Mouse (Mus musculus) stomach, embryonic 16.5 days (tissue): ENCODE data around the gene Sh3glb1. TPM values are rescaled to one million over a fixed set of nuclear protein-coding genes. Genes with fewer than 3 reads are reported as not detected.
"Not testable (repeated sequence)": the region's sequence is repeated elsewhere in the genome, so short reads cannot be mapped to it uniquely, and the experiment has no call there.

ENCODE experiments used
- ATAC-seq: fragments of 200-750 bp; cut with Nextera tagmentation; 2 replicates; pipeline ENCODE4 v1.8.0; 2017; ENCODE audit warnings: moderate number of reproducible peaks, moderate TSS enrichment; ENCODE audit not compliant: insufficient read depth, low FRiP score
- H3K27ac ChIP-seq: fragments of 300-500 bp; sonication (generic); 2 replicates; pipeline ENCODE4 v1.5.1; 2014; ENCODE audit warnings: low read length
- H3K27me3 ChIP-seq: fragments of 300-500 bp; sonication (generic); 2 replicates; pipeline ENCODE4 v1.6.1; 2014; ENCODE audit warnings: low read length, control low read depth, mixed read lengths; ENCODE audit not compliant: control insufficient read depth, insufficient read depth
- H3K36me3 ChIP-seq: fragments of 300-500 bp; sonication (generic); 2 replicates; pipeline ENCODE4 v1.6.1; 2014; ENCODE audit warnings: low read length; ENCODE audit not compliant: control insufficient read depth, insufficient read depth
- H3K4me1 ChIP-seq: fragments of 300-500 bp; sonication (generic); 2 replicates; pipeline ENCODE4 v1.6.1; 2014; ENCODE audit warnings: low read length, control low read depth, mixed read lengths; ENCODE audit not compliant: control insufficient read depth, insufficient read depth
- H3K4me2 ChIP-seq: fragments of 300-500 bp; sonication (generic); 2 replicates; pipeline ENCODE4 v1.6.1; 2014; ENCODE audit warnings: low read depth, low read length, mixed read lengths
- H3K4me3 ChIP-seq: fragments of 300-500 bp; sonication (generic); replicated peaks from 2 replicates; pipeline ENCODE4 v1.5.1; 2014; ENCODE audit warnings: mild to moderate bottlenecking, low read length
- H3K9ac ChIP-seq: fragments of 300-500 bp; sonication (generic); 2 replicates; pipeline ENCODE4 v1.6.1; 2014; ENCODE audit warnings: low read length
- H3K9me3 ChIP-seq: fragments of 300-500 bp; sonication (generic); replicated peaks from 2 replicates; pipeline ENCODE4 v1.6.1; 2016; ENCODE audit warnings: low read length, control low read depth; ENCODE audit not compliant: control insufficient read depth
- WGBS: fragments of 180-500 bp; shearing (Covaris S2); extraction: QIAGEN DNeasy Blood & Tissue Kit; methylation state at CpG from one replicate; pipeline ENCODE4 v1.1.7; 2014; 5-methylcytosine and 5-hydroxymethylcytosine counted together
- polyA plus RNA-seq: library from polyadenylated mRNA; unstranded; fragments of >200 nt; fragmentation: Nextera tagmentation; extraction: Ambion mirVana; gene quantifications from 2 replicates; pipeline ENCODE4 v1.2.1, GENCODE M21; 2015

Sh3glb1 gene
- polyA plus RNA-seq, 1 experiment from 2014 or later: 89.3 TPM

- WGBS: 39% methylated on average over 3 of the region's 3 CpGs
- not testable (repeated sequence) for ATAC-seq, H3K27ac ChIP-seq, H3K36me3 ChIP-seq, H3K9ac ChIP-seq, H3K4me1 ChIP-seq, H3K4me3 ChIP-seq, H3K27me3 ChIP-seq, H3K4me2 ChIP-seq, H3K9me3 ChIP-seq
Observed at GRCm38 (mm10) chr3:144747706-144748105, 27.6 kb upstream of the Sh3glb1 start.

- H3K4me2 ChIP-seq, ATAC-seq, H3K27ac ChIP-seq, H3K9me3 ChIP-seq, H3K9ac ChIP-seq, H3K27me3 ChIP-seq, H3K4me1 ChIP-seq, H3K36me3 ChIP-seq, H3K4me3 ChIP-seq: not testable (repeated sequence)
- 63% methylated on average over 24 of the region's 24 CpGs for WGBS
Observed at GRCm38 (mm10) chr3:144738396-144738795, 18.3 kb upstream of the Sh3glb1 start.

DNA sequence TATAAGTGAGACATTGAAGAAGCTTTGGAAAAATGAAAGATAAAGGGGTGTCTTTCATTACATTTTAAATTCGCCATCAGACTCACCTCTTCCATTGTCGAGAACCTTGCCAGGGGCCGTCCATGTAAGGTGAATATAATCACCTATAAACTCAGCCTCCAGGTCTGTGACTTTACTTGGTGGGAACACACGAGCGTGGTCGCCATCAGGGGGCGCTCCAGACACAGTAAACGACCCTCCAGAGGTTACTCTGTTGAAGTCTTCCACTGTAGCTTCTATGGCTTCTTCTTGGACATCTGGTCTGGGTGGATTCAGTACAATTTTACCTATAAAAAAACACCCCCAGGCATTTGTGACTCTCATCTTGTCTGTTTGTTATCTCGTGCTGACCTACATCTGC lies 16.7 kb upstream of the Sh3glb1 start:
- no peak overlapping the region for H3K9ac ChIP-seq
- ATAC-seq: no peak
- no peaks in the 10 kb centered on the region for H3K9me3 ChIP-seq
- WGBS: 28% methylated on average over 9 of the region's 9 CpGs
- H3K4me1 ChIP-seq: no peaks in the 10 kb centered on the region
- H3K36me3 ChIP-seq: no peaks in the 10 kb centered on the region
- H3K4me3 ChIP-seq: no peak overlapping the region
- H3K4me2 ChIP-seq: no peak overlapping the region
- no peaks in the 10 kb centered on the region for H3K27me3 ChIP-seq
- H3K27ac ChIP-seq: no peak overlapping the region

- Histone ChIP-seq H3K9me3 (no peaks in the 10 kb centered on the region), H3K4me2 (no peak overlapping the region), H3K36me3 (no peaks in the 10 kb centered on the region), H3K4me3 (no peak overlapping the region), H3K9ac (no peak overlapping the region), H3K27me3 (no peaks in the 10 kb centered on the region), H3K4me1 (peaks cover 9% of the 10 kb centered on the region), H3K27ac (no peak overlapping the region)
- no peak for ATAC-seq
- 44% methylated on average over 4 of the region's 4 CpGs for WGBS
Observed at GRCm38 (mm10) chr3:144723455-144723854, 3.3 kb upstream of the Sh3glb1 start.

GRCm38 (mm10) chr3:144722566-144722965 lies 2.4 kb upstream of the Sh3glb1 start:
- not testable (repeated sequence) for H3K4me3 ChIP-seq, H3K27me3 ChIP-seq, H3K9ac ChIP-seq, H3K27ac ChIP-seq, ATAC-seq, H3K36me3 ChIP-seq, H3K9me3 ChIP-seq, H3K4me2 ChIP-seq
- H3K4me1 ChIP-seq: peaks cover 15% of the 10 kb centered on the region
- WGBS: 81% methylated on average over 3 of the region's 3 CpGs

GRCm38 (mm10) chr3:144721860-144722256 lies 1.7 kb upstream of the Sh3glb1 start:
- no peak overlapping the region for H3K4me3 ChIP-seq
- peaks cover 18% of the 10 kb centered on the region for H3K4me1 ChIP-seq
- 82% methylated on average over 9 of the region's 9 CpGs for WGBS
- H3K4me2 ChIP-seq: no peak overlapping the region
- ATAC-seq: no peak
- no peaks in the 10 kb centered on the region for H3K27me3 ChIP-seq
- no peaks in the 10 kb centered on the region for H3K36me3 ChIP-seq
- H3K9me3 ChIP-seq: no peaks in the 10 kb centered on the region
- H3K27ac ChIP-seq: no peak overlapping the region
- no peak overlapping the region for H3K9ac ChIP-seq

DNA sequence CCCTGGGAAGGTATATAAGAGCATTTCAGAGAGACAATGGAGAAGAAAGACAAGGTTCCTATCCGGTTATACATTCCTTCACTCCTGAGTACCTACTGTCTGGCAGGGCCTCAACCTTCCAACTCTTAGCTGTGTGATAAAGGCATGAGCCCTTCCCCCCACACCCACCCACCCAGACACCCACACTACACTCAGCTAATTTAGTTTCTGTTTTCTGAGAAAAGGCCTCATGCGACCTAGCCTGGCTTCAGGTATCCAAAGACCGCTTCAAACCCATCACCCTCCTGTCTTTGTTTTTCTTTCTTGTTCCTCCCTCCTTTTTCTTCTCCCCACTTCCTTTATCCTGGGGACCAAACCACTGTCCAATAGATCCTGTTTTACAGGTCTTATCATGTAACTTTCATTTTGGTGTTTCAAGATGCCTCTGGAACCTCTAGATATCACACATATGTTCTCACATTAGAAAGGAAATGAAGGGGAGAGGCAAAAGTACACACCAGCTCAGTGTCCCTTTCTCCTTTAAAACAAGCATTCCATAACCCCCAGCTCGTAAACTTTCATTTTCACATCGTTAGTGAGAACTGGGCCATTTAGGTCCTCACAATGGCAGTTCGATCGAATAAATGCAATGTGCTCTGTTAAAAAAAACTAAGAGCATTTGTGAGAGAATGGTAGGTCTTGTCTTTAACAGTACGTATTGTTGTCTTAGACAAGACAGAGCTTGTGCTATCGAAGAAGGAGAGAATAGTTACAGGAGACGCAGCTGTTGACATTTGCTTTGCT lies 1.1 kb upstream of the Sh3glb1 start:
- H3K27ac ChIP-seq: peak overlapping the region; percentile 60
- peak overlapping the region; percentile 55 for H3K4me2 ChIP-seq
- peak overlapping the region; percentile 71 for H3K4me3 ChIP-seq
- peaks cover 23% of the 10 kb centered on the region for H3K4me1 ChIP-seq
- H3K9ac ChIP-seq: peak overlapping the region; percentile 69; the same call in 1 of the 2 replicates
- H3K27me3 ChIP-seq: no peaks in the 10 kb centered on the region
- H3K36me3 ChIP-seq: no peaks in the 10 kb centered on the region
- 79% methylated on average over 10 of the region's 10 CpGs for WGBS
- no peak for ATAC-seq
- H3K9me3 ChIP-seq: no peaks in the 10 kb centered on the region

DNA sequence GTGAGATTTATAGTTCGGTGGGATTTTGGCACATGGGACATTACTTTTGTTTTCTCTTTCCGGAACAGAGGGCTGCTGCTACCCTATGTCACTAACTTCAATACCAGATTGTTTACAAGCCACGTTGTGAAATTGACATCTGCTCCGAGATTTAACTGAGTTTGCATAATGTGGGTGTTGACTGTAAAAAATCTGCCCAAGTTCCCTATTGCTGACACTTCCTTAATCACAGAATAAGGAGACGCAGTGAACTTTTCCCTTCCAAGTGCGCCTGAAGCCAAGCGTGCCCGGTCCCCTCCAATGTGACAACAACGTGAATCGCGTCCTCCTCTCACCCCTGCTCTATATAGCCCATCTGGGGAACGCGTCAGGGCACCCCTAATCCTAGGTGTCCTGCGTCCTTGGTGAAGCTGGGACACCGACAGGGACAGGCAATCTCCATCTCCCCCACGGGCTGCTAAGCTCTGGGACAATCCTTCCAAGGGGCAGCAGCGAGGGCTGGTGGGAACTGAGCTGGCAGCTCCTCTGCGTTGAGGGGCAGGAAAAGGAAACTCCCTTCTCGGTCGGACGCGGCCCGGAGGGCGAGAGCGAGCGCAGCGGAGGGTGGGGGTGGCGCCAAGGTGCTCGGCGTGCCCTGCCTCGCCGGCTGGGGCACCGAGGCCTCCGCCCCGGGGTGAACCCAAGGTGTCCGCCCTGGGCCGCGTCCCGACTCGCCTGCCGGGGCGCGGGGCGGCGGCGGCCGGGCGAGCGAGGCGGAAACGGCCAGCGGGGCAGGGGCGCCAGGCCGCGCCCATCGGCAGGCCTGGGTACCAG lies 841 bp downstream of the Sh3glb1 start:
- no peaks in the 10 kb centered on the region for H3K27me3 ChIP-seq
- peak; percentile 0; the same call in 1 of the 2 replicates for ATAC-seq
- peaks cover 37% of the 10 kb centered on the region for H3K4me1 ChIP-seq
- H3K9me3 ChIP-seq: no peaks in the 10 kb centered on the region
- H3K4me2 ChIP-seq: peak overlapping the region; percentile 61
- under 1% methylated on average over 34 of the region's 56 CpGs for WGBS
- peak overlapping the region; percentile 100 for H3K27ac ChIP-seq
- H3K4me3 ChIP-seq: peak overlapping the region; percentile 71
- H3K36me3 ChIP-seq: no peaks in the 10 kb centered on the region
- peak overlapping the region; percentile 98 for H3K9ac ChIP-seq

DNA sequence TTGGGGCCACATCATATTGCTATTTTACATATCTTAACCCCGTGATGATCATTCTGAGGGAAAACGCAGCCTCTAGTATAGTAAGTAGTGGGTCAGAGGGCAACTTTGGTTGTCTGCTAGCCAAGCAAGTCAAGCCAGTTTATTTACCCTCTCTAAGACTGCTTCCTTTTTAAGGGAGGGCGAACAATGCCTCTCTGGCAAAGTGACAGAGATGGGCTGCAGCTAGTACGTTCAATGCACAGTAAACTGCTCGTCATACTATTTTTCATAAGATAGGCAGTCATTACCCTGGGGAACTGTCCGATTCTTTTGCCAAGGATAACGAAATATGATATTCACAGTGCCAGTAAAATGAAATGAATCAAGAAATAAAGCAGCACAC lies 1.4 kb downstream of the Sh3glb1 start:
- no peak for ATAC-seq
- 5% methylated on average over 7 of the region's 7 CpGs for WGBS

More for the DNA sequence above, 1.4 kb downstream of the Sh3glb1 start:
- H3K4me1 ChIP-seq: peaks cover 40% of the 10 kb centered on the region
- peak overlapping the region; percentile 71 for H3K4me3 ChIP-seq
- peak overlapping the region; percentile 100 for H3K27ac ChIP-seq
- no peaks in the 10 kb centered on the region for H3K27me3 ChIP-seq
- H3K9me3 ChIP-seq: no peaks in the 10 kb centered on the region
- H3K4me2 ChIP-seq: peak overlapping the region; percentile 61
- no peaks in the 10 kb centered on the region for H3K36me3 ChIP-seq
- H3K9ac ChIP-seq: peak overlapping the region; percentile 98
